Mouse (Mus musculus) olfactory bulb, adult 2 months (tissue): ENCODE results near the gene Wrnip1.

Experiments used
- CTCF ChIP-seq: fragments of 200-500 bp; IDR thresholded peaks from 2 replicates; pipeline ENCODE4 v1.5.1; 2012; ENCODE audit warnings: low read depth, mild to moderate bottlenecking, low read length, moderate library complexity; ENCODE audit not compliant: insufficient read depth
- POLR2A ChIP-seq: fragments of 200-500 bp; IDR thresholded peaks from 2 replicates; pipeline ENCODE4 v1.6.1; 2012; ENCODE audit warnings: mild to moderate bottlenecking, low read depth, low read length, moderate library complexity; ENCODE audit not compliant: insufficient read depth

- TF ChIP-seq CTCF: no peak
- TF ChIP-seq POLR2A: no peak
Measured at GRCm38 (mm10) chr13:32783055-32783454, 18.8 kb upstream of the Wrnip1 start.
